Mouse (Mus musculus): ENCODE results near the gene Psen1. TPM values are rescaled to one million over a fixed set of nuclear protein-coding genes. Genes with fewer than 3 reads are reported as not detected.

The Psen1 gene
- polyA plus RNA-seq, 1 experiment, result 39.0 TPM

GRCm38 (mm10) chr12:83741722-83742121 lies 53.8 kb downstream of the Psen1 start:
- no peak for DNase-seq
- TF ChIP-seq CTCF (conservative IDR thresholded peaks at IDR 0.05; ENCODE audit: insufficient read depth, insufficient read length, low read depth, low read length) (no peak), POLR2A (IDR thresholded peaks at IDR 0.05; ENCODE audit: low read depth, low read length) (no peak)
- WGBS, result 58% methylated on average over 5 of the region's 5 CpGs
- H3K4me1 ChIP-seq (ENCODE audit: control insufficient read depth, insufficient read depth, low read length), result no peaks in the 10 kb centered on the region
- H3K4me3 ChIP-seq (ENCODE audit: insufficient read depth, low read depth, low read length), result no peak overlapping the region
- H3K36me3 ChIP-seq (ENCODE audit: control insufficient read depth, insufficient read depth, low read length), result no peaks in the 10 kb centered on the region
- no peaks in the 10 kb centered on the region for H3K27me3 ChIP-seq (replicated peaks; ENCODE audit: control insufficient read depth, insufficient read depth, low read length)
- H3K27ac ChIP-seq (ENCODE audit: insufficient read depth, low read depth, low read length), result no peak overlapping the region

GRCm38 (mm10) chr12:83742834-83743233 lies 54.9 kb downstream of the Psen1 start:
- Histone ChIP-seq H3K27me3 (replicated peaks; ENCODE audit: control insufficient read depth, insufficient read depth, low read length) (no peaks in the 10 kb centered on the region), H3K4me1 (ENCODE audit: control insufficient read depth, insufficient read depth, low read length) (no peaks in the 10 kb centered on the region), H3K4me3 (ENCODE audit: insufficient read depth, low read depth, low read length) (no peak overlapping the region), H3K36me3 (ENCODE audit: control insufficient read depth, insufficient read depth, low read length) (no peaks in the 10 kb centered on the region), H3K27ac (ENCODE audit: insufficient read depth, low read depth, low read length) (no peak overlapping the region)
- no peak for DNase-seq
- 84% methylated on average over 4 of the region's 4 CpGs for WGBS
- no peak for TF ChIP-seq CTCF (conservative IDR thresholded peaks at IDR 0.05; ENCODE audit: insufficient read depth, insufficient read length, low read depth, low read length)
- TF ChIP-seq POLR2A (IDR thresholded peaks at IDR 0.05; ENCODE audit: low read depth, low read length), result no peak

DNA sequence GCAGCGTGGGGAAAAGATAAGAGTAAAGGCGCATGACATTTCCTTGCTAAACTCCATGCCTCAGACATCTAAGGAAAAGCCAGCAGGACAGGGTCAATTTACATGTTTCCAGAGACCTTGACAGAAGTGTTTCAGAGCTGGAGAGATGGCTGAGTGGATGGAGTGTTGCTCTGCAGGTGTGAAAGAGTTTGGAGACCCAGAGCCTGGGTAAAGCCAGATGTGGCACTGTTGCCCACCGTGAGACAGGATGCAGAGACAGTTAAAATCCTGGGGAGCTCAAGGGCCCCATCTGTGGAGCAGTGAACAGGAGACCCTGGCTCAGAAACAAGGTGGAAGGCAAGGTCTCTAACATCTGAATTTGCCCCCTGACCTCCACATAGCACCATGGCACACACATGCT lies 55.8 kb downstream of the Psen1 start:
- WGBS, result 78% methylated on average over 3 of the region's 3 CpGs
- Histone ChIP-seq H3K27ac (ENCODE audit: insufficient read depth, low read depth, low read length) (no peak overlapping the region), H3K27me3 (replicated peaks; ENCODE audit: control insufficient read depth, insufficient read depth, low read length) (no peaks in the 10 kb centered on the region), H3K4me3 (ENCODE audit: insufficient read depth, low read depth, low read length) (no peak overlapping the region), H3K4me1 (ENCODE audit: control insufficient read depth, insufficient read depth, low read length) (no peaks in the 10 kb centered on the region), H3K36me3 (ENCODE audit: control insufficient read depth, insufficient read depth, low read length) (no peaks in the 10 kb centered on the region)
- DNase-seq, result no peak
- no peak for TF ChIP-seq CTCF (conservative IDR thresholded peaks at IDR 0.05; ENCODE audit: insufficient read depth, insufficient read length, low read depth, low read length)
- TF ChIP-seq POLR2A (IDR thresholded peaks at IDR 0.05; ENCODE audit: low read depth, low read length), result no peak

DNA sequence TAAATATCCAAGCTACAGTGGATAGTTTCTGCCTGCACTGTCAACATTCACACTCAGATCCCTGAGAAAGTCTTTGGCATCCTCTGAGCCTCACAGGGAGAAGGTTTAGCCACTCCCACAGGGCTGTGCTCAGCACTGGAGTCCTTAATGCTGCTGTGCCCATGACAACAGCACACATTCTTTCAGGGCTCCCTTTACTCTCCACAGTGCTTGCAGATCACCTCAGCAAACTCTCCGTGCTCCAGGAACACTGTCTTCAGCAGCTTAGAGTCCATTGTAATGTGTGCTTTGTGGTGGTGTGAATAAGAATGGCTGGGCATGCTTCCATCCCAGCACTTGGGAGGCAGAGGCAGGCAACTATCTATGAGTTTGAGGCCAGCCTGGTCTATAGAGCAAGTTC lies 61.2 kb downstream of the Psen1 start:
- Histone ChIP-seq H3K27ac (ENCODE audit: insufficient read depth, low read depth, low read length) (no peak overlapping the region), H3K27me3 (replicated peaks; ENCODE audit: control insufficient read depth, insufficient read depth, low read length) (no peaks in the 10 kb centered on the region), H3K36me3 (ENCODE audit: control insufficient read depth, insufficient read depth, low read length) (no peaks in the 10 kb centered on the region), H3K4me1 (ENCODE audit: control insufficient read depth, insufficient read depth, low read length) (no peaks in the 10 kb centered on the region), H3K4me3 (ENCODE audit: insufficient read depth, low read depth, low read length) (no peak overlapping the region)
- TF ChIP-seq POLR2A (IDR thresholded peaks at IDR 0.05; ENCODE audit: low read depth, low read length) (no peak), CTCF (conservative IDR thresholded peaks at IDR 0.05; ENCODE audit: insufficient read depth, insufficient read length, low read depth, low read length) (no peak)
- WGBS, result 56% methylated on average over 1 of the region's 1 CpGs
- no peak for DNase-seq

- Histone ChIP-seq H3K36me3 (ENCODE audit: control insufficient read depth, insufficient read depth, low read length) (no peaks in the 10 kb centered on the region), H3K27me3 (replicated peaks; ENCODE audit: control insufficient read depth, insufficient read depth, low read length) (no peaks in the 10 kb centered on the region), H3K4me3 (ENCODE audit: insufficient read depth, low read depth, low read length) (no peak overlapping the region), H3K27ac (ENCODE audit: insufficient read depth, low read depth, low read length) (no peak overlapping the region), H3K4me1 (ENCODE audit: control insufficient read depth, insufficient read depth, low read length) (no peaks in the 10 kb centered on the region)
- no peak for DNase-seq
- TF ChIP-seq CTCF (conservative IDR thresholded peaks at IDR 0.05; ENCODE audit: insufficient read depth, insufficient read length, low read depth, low read length), result no peak
- no peak for TF ChIP-seq POLR2A (IDR thresholded peaks at IDR 0.05; ENCODE audit: low read depth, low read length)
- 10% methylated on average over 2 of the region's 2 CpGs for WGBS
Observed at GRCm38 (mm10) chr12:83752495-83752894, 64.5 kb downstream of the Psen1 start.

GRCm38 (mm10) chr12:83758735-83759134 lies 70.8 kb downstream of the Psen1 start:
- no peak for DNase-seq
- TF ChIP-seq POLR2A (IDR thresholded peaks at IDR 0.05; ENCODE audit: low read depth, low read length) (no peak), CTCF (conservative IDR thresholded peaks at IDR 0.05; ENCODE audit: insufficient read depth, insufficient read length, low read depth, low read length) (no peak)
- Histone ChIP-seq H3K4me1 (ENCODE audit: control insufficient read depth, insufficient read depth, low read length) (peaks cover 11% of the 10 kb centered on the region), H3K27me3 (replicated peaks; ENCODE audit: control insufficient read depth, insufficient read depth, low read length) (no peaks in the 10 kb centered on the region), H3K4me3 (ENCODE audit: insufficient read depth, low read depth, low read length) (no peak overlapping the region), H3K27ac (ENCODE audit: insufficient read depth, low read depth, low read length) (no peak overlapping the region), H3K36me3 (ENCODE audit: control insufficient read depth, insufficient read depth, low read length) (no peaks in the 10 kb centered on the region)
- WGBS, result 94% methylated on average over 10 of the region's 10 CpGs

GRCm38 (mm10) chr12:83760201-83760600 lies 72.2 kb downstream of the Psen1 start:
- DNase-seq, result no peak
- no peaks in the 10 kb centered on the region for H3K27me3 ChIP-seq (replicated peaks; ENCODE audit: control insufficient read depth, insufficient read depth, low read length)
- no peak overlapping the region for H3K27ac ChIP-seq (ENCODE audit: insufficient read depth, low read depth, low read length)
- no peak for TF ChIP-seq CTCF (conservative IDR thresholded peaks at IDR 0.05; ENCODE audit: insufficient read depth, insufficient read length, low read depth, low read length)
- TF ChIP-seq POLR2A (IDR thresholded peaks at IDR 0.05; ENCODE audit: low read depth, low read length), result no peak
- no peaks in the 10 kb centered on the region for H3K36me3 ChIP-seq (ENCODE audit: control insufficient read depth, insufficient read depth, low read length)
- H3K4me1 ChIP-seq (ENCODE audit: control insufficient read depth, insufficient read depth, low read length), result peaks cover 11% of the 10 kb centered on the region
- no peak overlapping the region for H3K4me3 ChIP-seq (ENCODE audit: insufficient read depth, low read depth, low read length)
- 73% methylated on average over 2 of the region's 2 CpGs for WGBS

DNA sequence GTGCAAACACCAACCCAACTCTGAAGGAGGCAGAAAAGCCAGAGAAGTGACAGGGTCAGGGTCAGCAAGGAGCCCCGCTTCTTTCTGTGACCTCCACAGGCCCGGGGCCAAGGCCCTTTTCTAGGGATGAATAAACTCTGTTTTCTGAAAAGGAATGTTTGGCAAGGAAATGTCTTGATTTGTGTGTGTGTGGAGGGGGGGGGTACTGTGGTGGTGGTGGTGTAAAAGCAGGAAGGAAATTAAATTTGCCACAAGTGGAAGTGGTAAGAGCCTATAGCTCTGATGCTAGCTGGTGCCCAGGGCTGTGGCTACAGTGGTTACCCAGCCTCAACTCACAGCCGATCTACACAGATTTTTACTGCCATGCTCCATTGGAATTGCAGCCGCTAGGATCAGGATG lies 74.8 kb downstream of the Psen1 start:
- TF ChIP-seq POLR2A (IDR thresholded peaks at IDR 0.05; ENCODE audit: low read depth, low read length) (no peak), CTCF (conservative IDR thresholded peaks at IDR 0.05; ENCODE audit: insufficient read depth, insufficient read length, low read depth, low read length) (no peak)
- Histone ChIP-seq H3K27me3 (replicated peaks; ENCODE audit: control insufficient read depth, insufficient read depth, low read length) (no peaks in the 10 kb centered on the region), H3K36me3 (ENCODE audit: control insufficient read depth, insufficient read depth, low read length) (no peaks in the 10 kb centered on the region), H3K27ac (ENCODE audit: insufficient read depth, low read depth, low read length) (no peak overlapping the region), H3K4me1 (ENCODE audit: control insufficient read depth, insufficient read depth, low read length) (peaks cover 11% of the 10 kb centered on the region), H3K4me3 (ENCODE audit: insufficient read depth, low read depth, low read length) (no peak overlapping the region)
- WGBS, result 15% methylated on average over 4 of the region's 4 CpGs
- DNase-seq, result peak; percentile 63

Measured in kidney, adult 2 months (tissue).